ENCODE assay signal across 28 mouse cellular contexts in the genomic region with DNA sequence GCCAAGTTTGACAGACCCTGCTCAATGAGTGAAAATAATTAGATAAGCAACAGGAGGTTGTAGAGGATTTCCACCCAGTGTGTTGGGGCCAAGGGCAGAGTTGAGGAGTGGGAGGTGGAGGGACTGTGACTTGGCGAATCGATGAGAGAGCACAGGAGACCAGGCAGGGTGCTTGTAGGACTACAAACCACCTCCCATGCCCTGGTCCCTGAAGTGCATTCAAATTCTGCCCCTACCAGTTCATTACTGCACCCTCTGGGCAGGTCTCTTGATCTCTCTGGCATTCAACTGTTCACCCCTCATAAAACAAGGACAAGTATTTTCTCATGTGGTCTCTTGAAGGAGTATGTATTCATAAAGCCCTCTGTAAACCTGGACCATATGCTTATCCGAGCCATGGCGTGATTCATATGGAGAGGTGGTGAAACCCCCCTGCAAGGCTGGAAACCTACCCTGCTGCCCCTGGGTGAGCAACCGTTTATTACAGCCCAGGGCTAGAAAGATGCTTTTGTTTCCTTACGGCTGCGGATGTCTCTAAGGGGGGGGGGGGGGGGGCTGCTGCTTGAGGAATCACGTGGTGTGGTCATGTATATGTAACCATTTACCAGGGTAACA.
DNase-seq lines count a peak whose midpoint lies in the region; ATAC-seq and TF ChIP-seq lines count a peak whose summit lies in the region.
"Had no signal": no experiment of that assay in that cellular context is flagged by ENCODE, and none has a peak within 500 bp of the region (broad histone marks: within the 10 kb centered on the region; RNA-seq: fewer than 3 reads in every experiment).

No protein-coding gene starts in this region.

- 36% methylated on average over 8 of the region's 8 CpGs for WGBS in hindbrain, embryonic 12.5 days
- 36% methylated on average over 8 of the region's 8 CpGs for WGBS in hindbrain, embryonic 14.5 days
- WGBS in midbrain, embryonic 12.5 days = 51% methylated on average over 8 of the region's 8 CpGs
- WGBS in midbrain, embryonic 15.5 days = 42% methylated on average over 8 of the region's 8 CpGs
- WGBS in limb, embryonic 10.5 days = 64% methylated on average over 8 of the region's 8 CpGs
- 19% methylated on average over 8 of the region's 8 CpGs for WGBS in limb, embryonic 14.5 days

- H3K4me2 ChIP-seq in hindbrain, embryonic 12.5 days (replicated peaks) = no peak overlapping the region
- no peak overlapping the region for H3K4me2 ChIP-seq in hindbrain, embryonic 14.5 days (replicated peaks)
- no peak overlapping the region for H3K4me2 ChIP-seq in midbrain, embryonic 12.5 days (replicated peaks)
- H3K4me2 ChIP-seq in midbrain, embryonic 15.5 days = no peak overlapping the region
- no peak overlapping the region for H3K4me2 ChIP-seq in limb, embryonic 14.5 days (replicated peaks; ENCODE audit: low read depth, low read length, severe bottlenecking)
- H3K4me2 ChIP-seq: forebrain, embryonic 12.5 days; hindbrain, embryonic 15.5 days; limb, embryonic 15.5 days; liver, embryonic 13.5 days had no signal

- H3K36me3 ChIP-seq in hindbrain, embryonic 12.5 days = no peaks in the 10 kb centered on the region
- no peaks in the 10 kb centered on the region for H3K36me3 ChIP-seq in hindbrain, embryonic 14.5 days (replicated peaks; ENCODE audit: control insufficient read depth, insufficient read depth)
- H3K36me3 ChIP-seq in midbrain, embryonic 12.5 days = no peaks in the 10 kb centered on the region
- H3K36me3 ChIP-seq in midbrain, embryonic 15.5 days (replicated peaks) = no peaks in the 10 kb centered on the region
- peaks cover 4% of the 10 kb centered on the region; the same call in 1 of the 2 replicates for H3K36me3 ChIP-seq in limb, embryonic 10.5 days
- peaks cover 2% of the 10 kb centered on the region; the same call in 1 of the 2 replicates for H3K36me3 ChIP-seq in limb, embryonic 14.5 days (ENCODE audit: control insufficient read depth, insufficient read depth, low read length)
- H3K36me3 ChIP-seq: forebrain, embryonic 12.5 days; hindbrain, embryonic 15.5 days; limb, embryonic 15.5 days; liver, embryonic 13.5 days had no signal

- H3K27ac ChIP-seq in hindbrain, embryonic 12.5 days = no peak overlapping the region
- H3K27ac ChIP-seq in hindbrain, embryonic 14.5 days = no peak overlapping the region
- H3K27ac ChIP-seq in midbrain, embryonic 12.5 days (replicated peaks) = no peak overlapping the region
- no peak overlapping the region for H3K27ac ChIP-seq in midbrain, embryonic 15.5 days
- H3K27ac ChIP-seq in limb, embryonic 10.5 days = peak overlapping the region; percentile 75; the same call in 1 of the 2 replicates
- no peak overlapping the region; the same call in 1 of the 2 replicates for H3K27ac ChIP-seq in limb, embryonic 14.5 days (replicated peaks; ENCODE audit: low read depth, low read length)
- H3K27ac ChIP-seq: forebrain, embryonic 12.5 days; hindbrain, embryonic 15.5 days; liver, embryonic 13.5 days had no signal

- no peaks in the 10 kb centered on the region for H3K27me3 ChIP-seq in hindbrain, embryonic 12.5 days
- H3K27me3 ChIP-seq in hindbrain, embryonic 14.5 days (ENCODE audit: control insufficient read depth, insufficient read depth, low read length) = no peaks in the 10 kb centered on the region
- H3K27me3 ChIP-seq in midbrain, embryonic 12.5 days = no peaks in the 10 kb centered on the region
- H3K27me3 ChIP-seq in midbrain, embryonic 15.5 days (replicated peaks) = no peaks in the 10 kb centered on the region
- no peaks in the 10 kb centered on the region for H3K27me3 ChIP-seq in limb, embryonic 10.5 days (ENCODE audit: low read depth, poor library complexity, severe bottlenecking)
- no peaks in the 10 kb centered on the region for H3K27me3 ChIP-seq in limb, embryonic 14.5 days (ENCODE audit: control insufficient read depth, insufficient read depth, low read length)
- H3K27me3 ChIP-seq: forebrain, embryonic 12.5 days; hindbrain, embryonic 15.5 days; limb, embryonic 15.5 days; liver, embryonic 13.5 days had no signal

- peak; percentile 22; the same call in 1 of the 2 replicates for ATAC-seq in hindbrain, embryonic 12.5 days (ENCODE audit: low FRiP score)
- ATAC-seq in hindbrain, embryonic 14.5 days (ENCODE audit: low FRiP score) = no peak
- ATAC-seq in midbrain, embryonic 12.5 days (ENCODE audit: low FRiP score, low read depth) = 0 out of 2 replicates have a peak, but pooled peaks have one; percentile 27
- ATAC-seq in midbrain, embryonic 15.5 days (replicated peaks) = no peak
- ATAC-seq in limb, embryonic 14.5 days (ENCODE audit: low FRiP score, low read depth) = peak; percentile 60
- ATAC-seq in inflammation-experienced regulatory T-cells, adult 6 months = no peak
- ATAC-seq: CD4-positive, CD25-positive, alpha-beta regulatory T cell, adult 4 months; forebrain, postnatal 0 days; lung, postnatal 0 days had no signal

- no peak for TF ChIP-seq POLR2A in limb, embryonic 14.5 days (IDR thresholded peaks at IDR 0.05; ENCODE audit: borderline replicate concordance, extremely low read depth, insufficient read depth, insufficient read length)

- peaks cover 17% of the 10 kb centered on the region for H3K4me1 ChIP-seq in hindbrain, embryonic 12.5 days
- 0 out of 2 replicates have a peak, but pooled peaks cover 9% of the 10 kb centered on the region for H3K4me1 ChIP-seq in hindbrain, embryonic 14.5 days (replicated peaks; ENCODE audit: control insufficient read depth, insufficient read depth, low read length)
- peaks cover 4% of the 10 kb centered on the region; the same call in 1 of the 2 replicates for H3K4me1 ChIP-seq in midbrain, embryonic 12.5 days
- H3K4me1 ChIP-seq in midbrain, embryonic 15.5 days = no peaks in the 10 kb centered on the region
- H3K4me1 ChIP-seq in limb, embryonic 10.5 days = peaks cover 43% of the 10 kb centered on the region
- peaks cover 41% of the 10 kb centered on the region for H3K4me1 ChIP-seq in limb, embryonic 14.5 days (ENCODE audit: control insufficient read depth, insufficient read depth, low read length)
- H3K4me1 ChIP-seq: hindbrain, embryonic 15.5 days; liver, embryonic 13.5 days had no signal

- no peaks in the 10 kb centered on the region for H3K9me3 ChIP-seq in hindbrain, embryonic 12.5 days (replicated peaks)
- H3K9me3 ChIP-seq in hindbrain, embryonic 14.5 days (ENCODE audit: control insufficient read depth, low read length) = no peaks in the 10 kb centered on the region
- no peaks in the 10 kb centered on the region for H3K9me3 ChIP-seq in midbrain, embryonic 12.5 days
- H3K9me3 ChIP-seq in midbrain, embryonic 15.5 days = no peaks in the 10 kb centered on the region
- H3K9me3 ChIP-seq in limb, embryonic 10.5 days (replicated peaks) = no peaks in the 10 kb centered on the region; the same call in 1 of the 2 replicates
- H3K9me3 ChIP-seq in limb, embryonic 14.5 days (ENCODE audit: control insufficient read depth, low read length) = 0 out of 2 replicates have a peak, but pooled peaks cover 4% of the 10 kb centered on the region
- H3K9me3 ChIP-seq: forebrain, embryonic 12.5 days; hindbrain, embryonic 15.5 days; limb, embryonic 15.5 days; liver, embryonic 13.5 days had no signal

- no peak overlapping the region for H3K4me3 ChIP-seq in hindbrain, embryonic 12.5 days
- no peak overlapping the region for H3K4me3 ChIP-seq in hindbrain, embryonic 14.5 days (replicated peaks; ENCODE audit: low read length)
- H3K4me3 ChIP-seq in midbrain, embryonic 12.5 days = no peak overlapping the region
- no peak overlapping the region for H3K4me3 ChIP-seq in midbrain, embryonic 15.5 days
- no peak overlapping the region for H3K4me3 ChIP-seq in limb, embryonic 10.5 days
- no peak overlapping the region for H3K4me3 ChIP-seq in limb, embryonic 14.5 days (replicated peaks; ENCODE audit: low read length)
- H3K4me3 ChIP-seq: forebrain, embryonic 12.5 days; hindbrain, embryonic 15.5 days; limb, embryonic 15.5 days; liver, embryonic 13.5 days; megakaryocyte, embryonic 14.5 days had no signal

- no peak overlapping the region for H3K9ac ChIP-seq in hindbrain, embryonic 12.5 days
- H3K9ac ChIP-seq in hindbrain, embryonic 14.5 days = no peak overlapping the region
- H3K9ac ChIP-seq in midbrain, embryonic 12.5 days (replicated peaks) = no peak overlapping the region
- H3K9ac ChIP-seq in midbrain, embryonic 15.5 days = no peak overlapping the region
- H3K9ac ChIP-seq in limb, embryonic 14.5 days (ENCODE audit: low read depth, low read length, severe bottlenecking) = no peak overlapping the region
- H3K9ac ChIP-seq: forebrain, embryonic 12.5 days; forebrain, postnatal 0 days; hindbrain, embryonic 15.5 days; limb, embryonic 15.5 days; liver, embryonic 13.5 days had no signal

- no peak for DNase-seq in hindbrain, embryonic 14.5 days (ENCODE audit: low spot score)
- DNase-seq in limb, embryonic 10.5 days (ENCODE audit: low spot score) = no peak
- peak; percentile 37 for DNase-seq in limb, embryonic 14.5 days (ENCODE audit: low spot score)
- DNase-seq: adrenal gland, postnatal 25 days; cerebellum, adult 11-12 months; cerebellum, adult 9-11 months; forebrain, postnatal 0 days; gastrocnemius, postnatal 14 days; heart, postnatal 14 days; kidney, adult 2 months; layer of hippocampus, postnatal 36 days; liver, embryonic 13.5 days; lung, adult 18-20 months; lung, postnatal 4 days; midbrain, embryonic 14.5 days; spleen, adult 18-20 months; thymus, adult 18-20 months; thymus, postnatal 25 days had no signal

Comparison
In these comparisons a context has a peak if more than half of its experiments do, and no peak if none do; other contexts are left out.
1. ATAC-seq: peak in hindbrain, embryonic 12.5 days (single experiment), midbrain, embryonic 12.5 days (single experiment) and limb, embryonic 14.5 days (single experiment); none in hindbrain, embryonic 14.5 days (single experiment), midbrain, embryonic 15.5 days (single experiment) and inflammation-experienced regulatory T-cells, adult 6 months (single experiment).